Mouse (Mus musculus) embryonic fibroblast, embryonic 13.5 days (primary cell): Measurements from ENCODE around the gene Myoz2. TPM values are rescaled to one million over a fixed set of nuclear protein-coding genes. Genes with fewer than 3 reads are reported as not detected.

ENCODE experiments used
- H3K27ac ChIP-seq: 2 replicates; pipeline ENCODE4 v1.5.1; 2012; ENCODE audit warnings: low read length, control low read depth, inconsistent platforms; ENCODE audit not compliant: insufficient read depth
- H3K4me1 ChIP-seq: 2 replicates; pipeline ENCODE4 v1.6.1; 2011; ENCODE audit warnings: low read length; ENCODE audit not compliant: control insufficient read depth, insufficient read depth
- H3K4me3 ChIP-seq: 2 replicates; pipeline ENCODE4 v1.5.1; 2011; ENCODE audit warnings: mild to moderate bottlenecking, control low read depth, low read length; ENCODE audit not compliant: insufficient read depth
- CTCF ChIP-seq: IDR thresholded peaks from 2 replicates; pipeline ENCODE4 v1.5.1; 2011; ENCODE audit warnings: mild to moderate bottlenecking, control low read depth, low read length, moderate library complexity, borderline replicate concordance; ENCODE audit not compliant: insufficient read depth
- POLR2A ChIP-seq: IDR thresholded peaks from 2 replicates; pipeline ENCODE4 v1.6.1; 2011; ENCODE audit warnings: low read depth, mild to moderate bottlenecking, control low read depth, low read length, moderate library complexity
- polyA plus RNA-seq: library from polyadenylated mRNA; stranded (reverse); fragments of >200 nt; gene quantifications from 2 replicates; pipeline ENCODE4 v1.2.4, GENCODE M21; 2011; ENCODE audit warnings: low read depth; ENCODE audit not compliant: missing spikeins, insufficient read length

The Myoz2 gene
- polyA plus RNA-seq, 1 experiment = not detected

DNA sequence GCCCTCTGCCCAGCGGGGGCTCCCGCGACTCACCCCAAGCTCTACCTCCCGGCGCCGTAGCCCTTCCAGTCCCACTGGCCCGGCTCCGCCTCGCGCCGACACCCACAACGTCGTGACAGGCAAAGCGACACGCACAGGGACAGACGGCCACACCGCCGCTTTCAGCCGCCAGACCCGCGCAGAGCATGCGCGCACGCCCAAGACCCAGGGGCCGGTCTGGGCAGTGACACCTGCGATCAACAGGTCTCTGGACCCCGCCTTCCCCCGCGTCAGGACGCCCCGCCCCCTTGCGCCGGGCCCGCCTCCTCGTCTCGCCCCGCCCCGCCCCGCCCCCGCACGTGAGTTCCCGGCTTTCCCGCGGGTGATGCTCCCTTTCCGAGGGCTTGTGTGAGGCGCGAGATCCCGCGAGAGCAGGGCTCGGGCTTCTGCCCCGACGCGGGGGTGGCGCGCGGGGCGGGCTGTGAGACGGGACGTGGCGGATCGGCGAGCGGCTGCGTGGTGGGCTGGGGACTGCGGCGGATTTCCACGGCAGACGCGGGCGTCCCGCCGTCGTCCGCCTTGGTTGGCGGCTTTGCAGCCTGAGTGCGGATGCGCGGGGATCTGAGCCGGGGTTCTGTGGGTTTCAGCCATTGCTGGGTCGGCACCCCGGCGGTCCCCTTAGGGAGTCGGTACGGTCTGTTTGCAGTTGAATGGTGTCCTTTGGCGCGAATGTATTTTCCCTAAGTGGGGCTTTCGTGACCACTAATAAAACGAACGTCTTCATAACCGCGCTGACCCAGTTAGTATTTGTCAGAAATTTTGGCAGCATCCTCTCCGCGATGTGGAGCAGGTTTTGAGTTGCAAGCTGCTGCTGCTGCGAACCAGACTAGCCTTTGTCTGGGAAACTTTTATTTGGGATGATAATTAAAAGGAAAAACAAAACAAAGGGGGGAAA lies 50.3 kb downstream of the Myoz2 start, which contains the start of gene Usp53:
Gene Usp53 (minus strand): TSS at position 262 of the 934 bp plus-strand sequence.
- H3K4me3 ChIP-seq = peak within 1 kb of the TSS; percentile 92
- TF ChIP-seq POLR2A = peak; percentile 75
- TF ChIP-seq CTCF = no peak
- peak within 1 kb of the TSS; percentile 93 for H3K27ac ChIP-seq
- H3K4me1 ChIP-seq = peaks cover 2% of the 10 kb centered on the region

GRCm38 (mm10) chr3:122983849-122984248 lies 51.0 kb downstream of the Myoz2 start:
- peaks cover 2% of the 10 kb centered on the region for H3K4me1 ChIP-seq
- TF ChIP-seq POLR2A (no peak), CTCF (no peak)
- H3K4me3 ChIP-seq = peak overlapping the region; percentile 67
- peak overlapping the region; percentile 72 for H3K27ac ChIP-seq

GRCm38 (mm10) chr3:122975964-122976363 lies 58.9 kb downstream of the Myoz2 start:
- TF ChIP-seq POLR2A (no peak), CTCF (no peak)
- H3K27ac ChIP-seq = no peak overlapping the region
- H3K4me1 ChIP-seq = no peaks in the 10 kb centered on the region
- no peak overlapping the region for H3K4me3 ChIP-seq

DNA sequence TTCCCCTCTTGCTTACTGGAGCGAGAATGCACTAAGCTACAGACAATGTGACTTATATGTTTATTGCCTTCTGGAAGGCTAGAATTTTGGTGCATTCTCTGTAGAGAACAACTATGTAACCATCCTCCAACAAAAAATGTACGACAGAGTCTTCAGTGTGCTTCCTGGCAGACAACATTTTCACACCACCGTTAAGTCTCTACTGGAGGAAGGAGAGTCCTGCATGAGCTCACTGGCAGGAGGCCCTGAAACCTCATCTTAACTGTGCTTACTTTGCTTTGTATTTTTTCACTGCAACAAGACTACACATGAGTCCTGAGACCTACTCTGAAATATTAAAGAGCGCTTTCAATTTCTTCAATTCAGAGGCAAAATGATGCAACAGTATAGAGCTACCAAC lies 59.5 kb downstream of the Myoz2 start:
- no peaks in the 10 kb centered on the region for H3K4me1 ChIP-seq

GRCm38 (mm10) chr3:122974833-122975232 lies 60.0 kb downstream of the Myoz2 start:
- TF ChIP-seq POLR2A (no peak), CTCF (no peak)
- Histone ChIP-seq H3K27ac (no peak overlapping the region), H3K4me1 (no peaks in the 10 kb centered on the region), H3K4me3 (no peak overlapping the region)

More for the DNA sequence above, 59.5 kb downstream of the Myoz2 start:
- TF ChIP-seq POLR2A (no peak), CTCF (no peak)
- no peak overlapping the region for H3K4me3 ChIP-seq
- H3K27ac ChIP-seq = no peak overlapping the region

- H3K27ac ChIP-seq = no peak overlapping the region
- TF ChIP-seq CTCF (no peak), POLR2A (no peak)
- no peak overlapping the region for H3K4me3 ChIP-seq
- H3K4me1 ChIP-seq = no peaks in the 10 kb centered on the region
These were observed 62.5 kb downstream of the Myoz2 start for GRCm38 (mm10) chr3:122972126-122972822.

- Histone ChIP-seq H3K27ac (no peak overlapping the region), H3K4me1 (no peaks in the 10 kb centered on the region), H3K4me3 (no peak overlapping the region)
- TF ChIP-seq CTCF = no peak
- no peak for TF ChIP-seq POLR2A
These were observed 66.4 kb downstream of the Myoz2 start for GRCm38 (mm10) chr3:122968391-122968790.

DNA sequence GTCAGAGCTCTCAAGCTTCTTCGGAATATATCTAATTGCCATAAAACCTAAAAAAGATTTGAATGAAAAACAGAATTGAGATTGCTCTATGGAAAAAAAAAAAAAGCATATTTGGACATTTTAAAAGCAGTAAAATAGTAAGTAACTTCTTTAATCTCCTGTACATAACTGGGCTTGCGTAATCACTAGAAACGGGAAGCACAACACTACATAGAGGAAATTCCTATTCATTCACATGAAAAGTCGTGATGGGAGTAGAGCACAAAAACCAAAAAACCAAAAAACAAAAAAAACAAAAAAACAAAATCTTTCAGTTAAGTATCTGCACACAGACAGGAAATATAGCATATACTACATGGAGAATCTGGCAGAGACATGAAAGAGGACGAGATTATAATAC lies 70.5 kb downstream of the Myoz2 start:
- Histone ChIP-seq H3K4me3 (no peak overlapping the region), H3K27ac (no peak overlapping the region), H3K4me1 (no peaks in the 10 kb centered on the region)
- TF ChIP-seq POLR2A (no peak), CTCF (no peak)

Other genes starting within 250 kb of the Myoz2 start
- not detected in 2 replicates for gene Fabp2, start 139.9 kb downstream of the Myoz2 start, polyA plus RNA-seq
- not detected in 2 replicates for gene Gm10959, start 115.7 kb downstream of the Myoz2 start, polyA plus RNA-seq
- gene 1810037I17Rik, start 110.8 kb downstream of the Myoz2 start, polyA plus RNA-seq = 72.3 and 85.7 TPM in 2 replicates
- gene Usp53, start 50.5 kb downstream of the Myoz2 start, polyA plus RNA-seq = 10.4 and 14.7 TPM in 2 replicates
- gene Synpo2, start 201.1 kb upstream of the Myoz2 start, polyA plus RNA-seq = 6.2 and 9.6 TPM in 2 replicates
- gene Sec24d, start 232.4 kb upstream of the Myoz2 start, polyA plus RNA-seq = 156 and 157 TPM in 2 replicates